Mouse (Mus musculus): ENCODE results near the gene Spem1.

DNA sequence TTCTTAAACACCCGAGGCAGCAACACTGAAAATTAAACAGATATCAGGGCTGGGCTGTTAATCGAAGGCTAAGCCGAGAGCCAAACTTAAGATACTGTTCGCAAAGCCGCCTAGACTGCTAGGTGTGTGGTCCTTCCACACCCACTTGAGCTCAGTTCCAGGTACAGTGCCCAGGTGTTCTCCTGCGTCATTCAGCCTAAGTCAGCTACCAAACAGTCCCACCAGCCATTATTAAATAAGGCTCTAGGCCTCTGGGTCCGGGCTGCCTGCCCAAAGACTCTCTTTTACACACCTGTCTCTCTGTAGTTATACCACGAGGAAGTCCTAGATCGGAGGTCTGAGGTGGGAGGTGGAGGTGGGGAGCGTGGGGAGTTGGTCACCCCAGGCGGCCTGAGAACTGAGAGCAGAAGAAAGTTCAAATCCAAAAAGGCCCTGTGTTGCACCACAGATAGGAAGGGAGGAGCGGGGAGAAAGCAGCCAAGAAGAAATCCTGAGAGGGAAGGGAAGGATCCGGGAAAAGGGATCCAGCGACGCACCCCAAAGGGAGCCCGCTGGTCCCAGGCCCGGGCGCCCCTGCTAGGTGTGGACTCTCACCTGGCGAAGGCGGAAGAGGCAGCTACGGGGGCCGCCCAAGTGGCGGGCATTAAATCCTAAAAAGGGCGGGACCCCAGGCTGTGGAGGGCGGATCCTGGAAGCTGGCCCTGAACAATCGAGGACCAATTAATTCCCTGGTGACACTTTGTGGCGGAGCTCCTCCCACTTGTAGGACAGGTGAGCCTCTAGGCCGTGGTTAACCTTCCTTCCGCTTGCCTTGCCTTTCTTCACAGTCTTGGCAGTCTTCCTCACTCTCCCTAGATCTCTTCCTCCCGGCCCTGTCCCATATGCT is 36.4 kb upstream of the Spem1 start, which contains the start of gene Tnk1:
- TF ChIP-seq CTCF (IDR thresholded peaks at IDR 0.05; ENCODE audit: control insufficient read depth, insufficient read depth, insufficient replicate concordance, low read depth, low read length): no peak
- TF ChIP-seq POLR2A (IDR thresholded peaks at IDR 0.05; ENCODE audit: control insufficient read depth, low read depth, low read length): no peak
